Mouse (Mus musculus) forebrain, postnatal 0 days (tissue): ENCODE results near the gene Clip2. TPM values are rescaled to one million over a fixed set of nuclear protein-coding genes. Genes with fewer than 3 reads are reported as not detected.

ENCODE experiments used
- ATAC-seq: fragments of 200-750 bp; cut with Nextera tagmentation; 2 replicates; pipeline ENCODE4 v1.8.0; 2017; ENCODE audit warnings: mild to moderate bottlenecking, moderate library complexity
- DNase-seq: peaks from one replicate; pipeline ENCODE4 v3.0.0-alpha.2; 2015
- H3K27ac ChIP-seq: fragments of 300-500 bp; sonication (generic); 2 replicates; pipeline ENCODE4 v1.5.1; 2014; ENCODE audit warnings: low read depth, mild to moderate bottlenecking, antibody characterized with exemption, low read length, moderate library complexity, mixed read lengths
- H3K27me3 ChIP-seq: fragments of 300-500 bp; sonication (generic); 2 replicates; pipeline ENCODE4 v1.6.1; 2014; ENCODE audit warnings: mild to moderate bottlenecking, low read length, mixed read lengths; ENCODE audit not compliant: insufficient read depth
- H3K36me3 ChIP-seq: fragments of 300-500 bp; sonication (generic); 2 replicates; pipeline ENCODE4 v1.6.1; 2014; ENCODE audit warnings: mild to moderate bottlenecking, moderate library complexity; ENCODE audit not compliant: insufficient read depth
- H3K4me1 ChIP-seq: fragments of 300-500 bp; sonication (generic); 2 replicates; pipeline ENCODE4 v1.6.1; 2014; ENCODE audit warnings: antibody characterized with exemption; ENCODE audit not compliant: insufficient read depth
- H3K4me2 ChIP-seq: fragments of 300-500 bp; sonication (generic); 2 replicates; pipeline ENCODE4 v1.6.1; 2014; ENCODE audit warnings: low read depth, mild to moderate bottlenecking, moderate library complexity
- H3K4me3 ChIP-seq: fragments of 300-500 bp; sonication (generic); 2 replicates; pipeline ENCODE4 v1.5.1; 2014; ENCODE audit warnings: low read depth, low read length, mixed read lengths
- H3K9ac ChIP-seq: fragments of 300-500 bp; sonication (generic); 2 replicates; pipeline ENCODE4 v1.6.1; 2014; ENCODE audit warnings: mild to moderate bottlenecking
- H3K9me3 ChIP-seq: fragments of 300-500 bp; sonication (generic); 2 replicates; pipeline ENCODE4 v1.6.1; 2016; ENCODE audit warnings: low read length
- CTCF ChIP-seq: sonication (generic); IDR thresholded peaks from 2 replicates; pipeline ENCODE4 v1.5.1; 2016; ENCODE audit warnings: antibody characterized with exemption, control low read depth, low read depth
- WGBS: fragments of 180-500 bp; shearing (Covaris S2); extraction: QIAGEN DNeasy Blood & Tissue Kit; methylation state at CpG from one replicate; pipeline ENCODE4 v1.1.7; 2014; 5-methylcytosine and 5-hydroxymethylcytosine counted together
- microRNA-seq, 2 experiments: library from miRNA; unstranded; fragments of <30 nt; microRNA quantifications; one replicate each; pipeline ENCODE4; 2016
- polyA plus RNA-seq: library from polyadenylated mRNA; unstranded; fragments of >200 nt; fragmentation: Nextera tagmentation; extraction: Ambion mirVana; gene quantifications from 2 replicates; pipeline ENCODE4 v1.2.1, GENCODE M21; 2015
- total RNA-seq: library from RNA; depleted of rRNA; stranded (reverse); fragments of >200 nt; gene quantifications from 2 replicates; pipeline ENCODE4 v1.2.3, GENCODE M21; 2014; rRNA removed

The Clip2 gene
- total and polyA plus RNA-seq, 2 experiments from 2014 or later = 14.5 to 162 TPM

GRCm38 (mm10) chr5:134445208-134445831 is 106.9 kb downstream of the Clip2 start:
- Histone ChIP-seq H3K4me1 (no peaks in the 10 kb centered on the region), H3K4me2 (no peak overlapping the region), H3K4me3 (no peak overlapping the region), H3K9ac (no peak overlapping the region), H3K27ac (no peak overlapping the region), H3K9me3 (no peaks in the 10 kb centered on the region), H3K36me3 (0 out of 2 replicates have a peak, but pooled peaks cover 4% of the 10 kb centered on the region), H3K27me3 (no peaks in the 10 kb centered on the region)
- ATAC-seq = no peak
- no peak for TF ChIP-seq CTCF
- WGBS = 69% methylated on average over 10 of the region's 10 CpGs
- no peak for DNase-seq

DNA sequence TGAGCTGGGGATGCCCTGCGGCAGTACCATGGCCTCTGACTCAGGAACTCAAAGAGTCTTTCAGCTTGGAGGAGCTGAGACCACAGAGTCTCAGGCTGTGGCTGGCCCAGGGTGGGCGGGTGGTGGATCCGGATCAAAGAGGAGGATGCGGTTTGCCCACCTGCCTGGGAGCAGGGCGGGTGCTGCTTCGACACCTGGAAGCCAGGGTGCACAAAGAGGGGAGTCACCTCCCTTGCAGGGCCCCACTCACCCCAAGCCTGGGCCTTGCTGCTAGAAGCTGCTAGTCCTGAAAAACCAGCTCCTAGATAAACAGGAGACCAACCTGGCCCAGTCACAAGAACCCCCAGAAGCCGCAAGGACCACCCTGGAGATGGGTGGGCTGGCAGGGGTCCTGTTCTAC is 107.8 kb downstream of the Clip2 start:
- 98% methylated on average over 7 of the region's 7 CpGs for WGBS
- Histone ChIP-seq H3K9me3 (no peaks in the 10 kb centered on the region), H3K9ac (no peak overlapping the region), H3K36me3 (0 out of 2 replicates have a peak, but pooled peaks cover 4% of the 10 kb centered on the region), H3K4me1 (no peaks in the 10 kb centered on the region), H3K27ac (no peak overlapping the region), H3K27me3 (no peaks in the 10 kb centered on the region), H3K4me2 (no peak overlapping the region), H3K4me3 (no peak overlapping the region)
- no peak for TF ChIP-seq CTCF
- DNase-seq = no peak
- no peak for ATAC-seq

DNA sequence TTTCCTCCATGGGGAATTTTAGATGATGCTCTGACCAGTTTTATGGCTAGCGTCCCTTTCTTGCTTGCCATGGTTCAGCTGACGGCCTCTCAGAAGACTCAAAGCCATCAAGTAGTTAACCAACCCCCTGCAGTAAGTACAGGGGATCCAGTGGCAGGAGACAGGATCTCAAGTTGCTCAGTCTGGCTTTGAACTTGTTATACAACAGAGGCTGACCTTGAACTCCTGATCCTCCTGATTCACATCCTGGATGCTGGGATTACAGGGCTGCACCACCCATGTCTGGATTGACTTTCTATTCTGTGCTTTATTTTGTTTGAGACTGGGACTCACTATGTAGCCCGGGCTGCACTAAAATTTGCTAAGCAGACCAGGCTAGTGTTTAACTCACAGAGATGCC is 110.2 kb downstream of the Clip2 start:
- H3K4me2 ChIP-seq = no peak overlapping the region
- H3K36me3 ChIP-seq = 0 out of 2 replicates have a peak, but pooled peaks cover 4% of the 10 kb centered on the region
- H3K4me1 ChIP-seq = no peaks in the 10 kb centered on the region
- no peaks in the 10 kb centered on the region for H3K27me3 ChIP-seq
- DNase-seq (no peak), ATAC-seq (no peak)
- TF ChIP-seq CTCF = no peak
- no peak overlapping the region for H3K4me3 ChIP-seq
- no peaks in the 10 kb centered on the region for H3K9me3 ChIP-seq
- H3K9ac ChIP-seq = no peak overlapping the region
- H3K27ac ChIP-seq = no peak overlapping the region
- WGBS = 95% methylated on average over 3 of the region's 3 CpGs

GRCm38 (mm10) chr5:134441105-134441504 is 111.1 kb downstream of the Clip2 start:
- 85% methylated on average over 3 of the region's 3 CpGs for WGBS
- Histone ChIP-seq H3K9me3 (no peaks in the 10 kb centered on the region), H3K4me3 (no peak overlapping the region), H3K9ac (no peak overlapping the region), H3K27ac (no peak overlapping the region), H3K4me1 (no peaks in the 10 kb centered on the region), H3K4me2 (no peak overlapping the region), H3K27me3 (no peaks in the 10 kb centered on the region), H3K36me3 (0 out of 2 replicates have a peak, but pooled peaks cover 4% of the 10 kb centered on the region)
- ATAC-seq (no peak), DNase-seq (no peak)
- TF ChIP-seq CTCF = no peak

- Histone ChIP-seq H3K9ac (no peak overlapping the region), H3K4me1 (no peaks in the 10 kb centered on the region), H3K27ac (no peak overlapping the region), H3K27me3 (no peaks in the 10 kb centered on the region), H3K4me3 (no peak overlapping the region), H3K36me3 (0 out of 2 replicates have a peak, but pooled peaks cover 4% of the 10 kb centered on the region), H3K9me3 (no peaks in the 10 kb centered on the region), H3K4me2 (no peak overlapping the region)
- no peak for DNase-seq
- WGBS = 66% methylated on average over 12 of the region's 12 CpGs
- TF ChIP-seq CTCF = no peak
- ATAC-seq = no peak
These were observed 112.1 kb downstream of the Clip2 start for GRCm38 (mm10) chr5:134440098-134440497.

- H3K27ac ChIP-seq = no peak overlapping the region
- DNase-seq = no peak
- over 99% methylated on average over 7 of the region's 7 CpGs for WGBS
These were observed 112.8 kb downstream of the Clip2 start for GRCm38 (mm10) chr5:134439481-134439880.

More at GRCm38 (mm10) chr5:134439481-134439880, 112.8 kb downstream of the Clip2 start:
- no peaks in the 10 kb centered on the region for H3K27me3 ChIP-seq
- no peak overlapping the region for H3K4me2 ChIP-seq
- H3K9ac ChIP-seq = no peak overlapping the region
- no peak overlapping the region for H3K4me3 ChIP-seq
- TF ChIP-seq CTCF = no peak
- H3K4me1 ChIP-seq = no peaks in the 10 kb centered on the region
- H3K36me3 ChIP-seq = 0 out of 2 replicates have a peak, but pooled peaks cover 3% of the 10 kb centered on the region
- no peak for ATAC-seq
- H3K9me3 ChIP-seq = no peaks in the 10 kb centered on the region

Small RNA genes lying within 50 kb of the gene (microRNA-seq; reads per million reads assigned to microRNA genes)
- gene Gm26340 (0 reads per million in 2 experiments), gene Mir7228 (0 reads per million in 2 experiments)

Other genes with a start within 250 kb of the Clip2 start
- gene Gtf2i, start 237.7 kb downstream of the Clip2 start, total RNA-seq = 98.3 and 120 TPM in 2 replicates
- 62.7 and 85.6 TPM in 2 replicates for gene Gtf2i, start 237.7 kb downstream of the Clip2 start, polyA plus RNA-seq
- 33.9 and 47.1 TPM in 2 replicates for gene Gtf2ird1, start 95.7 kb downstream of the Clip2 start, total RNA-seq
- 41.2 and 53.6 TPM in 2 replicates for gene Gtf2ird1, start 95.7 kb downstream of the Clip2 start, polyA plus RNA-seq
- gene Syna, start 7.7 kb upstream of the Clip2 start, total RNA-seq = not detected in 2 replicates
- 0.55 and 0.97 TPM in 2 replicates for gene Syna, start 7.7 kb upstream of the Clip2 start, polyA plus RNA-seq
- gene Rfc2, start 28.9 kb upstream of the Clip2 start, total RNA-seq = 68.9 and 97.5 TPM in 2 replicates
- 150 and 160 TPM in 2 replicates for gene Rfc2, start 28.9 kb upstream of the Clip2 start, polyA plus RNA-seq
- 1.5 and 1.8 TPM in 2 replicates for gene Lat2, start 62.6 kb upstream of the Clip2 start, total RNA-seq
- 1.2 and 2.5 TPM in 2 replicates for gene Lat2, start 62.6 kb upstream of the Clip2 start, polyA plus RNA-seq
- gene Eif4h, start 87.1 kb upstream of the Clip2 start, total RNA-seq = 498 and 525 TPM in 2 replicates
- 315 and 343 TPM in 2 replicates for gene Eif4h, start 87.1 kb upstream of the Clip2 start, polyA plus RNA-seq
- 41.3 and 44.5 TPM in 2 replicates for gene Limk1, start 136.2 kb upstream of the Clip2 start, total RNA-seq
- 9.3 and 11.4 TPM in 2 replicates for gene Limk1, start 136.2 kb upstream of the Clip2 start, polyA plus RNA-seq
- 21.9 and 45.1 TPM in 2 replicates for gene Eln, start 194.9 kb upstream of the Clip2 start, total RNA-seq
- 19.1 and 25.7 TPM in 2 replicates for gene Eln, start 194.9 kb upstream of the Clip2 start, polyA plus RNA-seq